Mouse (Mus musculus): ENCODE data around the gene 1700028K03Rik. TPM values are rescaled to one million over a fixed set of nuclear protein-coding genes. Genes with fewer than 3 reads are reported as not detected.

Gene 1700028K03Rik
- total and polyA plus RNA-seq, 3 experiments, result 0.23 TPM; not detected in 2

DNA sequence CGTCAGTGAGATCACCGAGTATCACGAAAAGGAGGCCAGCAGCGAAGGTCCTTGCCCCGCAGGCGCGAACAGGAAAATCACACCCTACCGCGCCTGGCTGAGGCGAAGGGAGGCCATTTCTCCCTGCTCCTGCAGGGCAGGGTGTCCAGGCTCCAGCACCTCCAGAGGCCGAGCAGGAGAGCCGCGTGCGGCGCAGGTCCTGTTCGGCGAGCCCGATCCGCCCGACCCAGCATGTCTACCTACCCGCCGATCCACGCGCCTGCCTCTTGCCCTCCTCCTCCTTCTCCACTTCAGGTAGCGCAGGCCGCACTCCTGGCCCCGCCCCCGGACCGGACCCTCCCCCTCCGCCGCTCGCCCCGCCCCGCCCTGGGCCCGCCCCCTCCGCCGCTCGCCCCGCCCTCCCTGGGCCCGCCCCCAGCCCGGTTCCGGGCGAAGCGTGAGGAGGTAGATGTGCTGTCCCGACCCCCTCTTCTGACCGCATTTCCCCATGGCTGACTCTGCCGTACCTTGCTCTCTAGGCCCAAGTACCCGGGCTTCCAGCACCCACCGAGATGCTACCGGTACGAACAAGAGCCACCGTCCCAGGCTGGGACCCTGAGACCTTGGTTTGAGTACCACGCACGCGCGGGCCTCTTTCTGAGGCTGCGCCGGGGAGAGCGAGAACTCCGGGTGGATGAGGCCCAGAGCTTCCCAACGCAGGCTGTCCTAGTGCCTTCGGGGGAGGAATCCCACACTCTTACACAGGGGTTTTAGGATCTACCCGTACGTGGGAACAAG is 63.0 kb downstream of the 1700028K03Rik start, which contains the start of the genes Rpap2 and Glmn:
TSS of gene Rpap2 (plus strand) at position 73 of the 777 bp plus-strand sequence.
TSS of gene Glmn (minus strand) at position 588 of the 777 bp plus-strand sequence.
- H3K27ac ChIP-seq, result peak within 1 kb of the TSS; percentile 75
- H3K9ac ChIP-seq (ENCODE audit: low read depth, low read length), result peak within 1 kb of the TSS; percentile 95
- WGBS, result under 1% methylated on average over 50 of the region's 64 CpGs
- H3K4me1 ChIP-seq (ENCODE audit: control insufficient read depth, insufficient read depth, low read length), result no peaks in the 10 kb centered on the region; the same call in 1 of the 2 replicates
- intact Hi-C loops (cut with DNase I), result loop anchor here (5.0 to 10.0 kb wide), 2 partner anchors 160 to 733 kb away; partner anchors contain the start of gene Btbd8
- peak; percentile 83 for TF ChIP-seq POLR2A (IDR thresholded peaks at IDR 0.05; ENCODE audit: insufficient read depth, low read depth, low read length)
- TF ChIP-seq CTCF (IDR thresholded peaks at IDR 0.05), result peak; percentile 34
- TF ChIP-seq EP300 (IDR thresholded peaks at IDR 0.05; ENCODE audit: insufficient read depth, low read depth, low read length), result no peak
- DNase-seq, result peak; percentile 90
- no peaks in the 10 kb centered on the region for H3K79me2 ChIP-seq (replicated peaks; ENCODE audit: control insufficient read depth, insufficient read depth, low read length)
- H3K27me3 ChIP-seq (ENCODE audit: control insufficient read depth, insufficient read depth, low read length), result no peaks in the 10 kb centered on the region
- H3K36me3 ChIP-seq (ENCODE audit: control insufficient read depth, insufficient read depth, low read length), result no peaks in the 10 kb centered on the region
- peak within 1 kb of the TSS; percentile 98 for H3K4me3 ChIP-seq

DNA sequence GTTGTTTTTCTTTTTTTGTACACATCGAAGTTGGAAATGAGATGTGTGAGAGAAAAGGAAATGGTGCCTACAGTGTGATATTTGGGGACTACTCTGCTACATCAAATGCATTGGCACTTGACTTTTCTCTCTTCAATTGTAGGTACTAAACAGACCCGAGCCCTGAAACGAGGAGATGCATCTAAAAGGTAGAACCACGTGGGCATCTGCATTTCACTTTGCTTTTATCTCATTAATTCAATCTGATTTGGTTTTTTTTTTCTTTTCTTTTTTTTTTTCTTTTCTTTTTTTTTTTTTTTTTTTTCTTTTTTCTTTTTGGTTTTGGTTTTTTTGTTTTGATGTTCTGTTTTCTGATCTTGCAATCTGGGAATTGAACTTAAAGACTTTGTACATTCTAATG is 63.9 kb downstream of the 1700028K03Rik start:
- Histone ChIP-seq H3K4me3 (no peak overlapping the region; the same call in 1 of the 2 replicates), H3K27me3 (ENCODE audit: control insufficient read depth, insufficient read depth, low read length) (no peaks in the 10 kb centered on the region), H3K36me3 (ENCODE audit: control insufficient read depth, insufficient read depth, low read length) (no peaks in the 10 kb centered on the region), H3K4me1 (ENCODE audit: control insufficient read depth, insufficient read depth, low read length) (no peaks in the 10 kb centered on the region; the same call in 1 of the 2 replicates), H3K9ac (ENCODE audit: low read depth, low read length) (no peak overlapping the region), H3K27ac (no peak overlapping the region), H3K79me2 (replicated peaks; ENCODE audit: control insufficient read depth, insufficient read depth, low read length) (no peaks in the 10 kb centered on the region)
- intact Hi-C loops (cut with DNase I), result loop anchor here (5.0 to 10.0 kb wide), 2 partner anchors 161 to 734 kb away; partner anchors contain the start of gene Btbd8
- TF ChIP-seq POLR2A (IDR thresholded peaks at IDR 0.05; ENCODE audit: insufficient read depth, low read depth, low read length) (no peak), CTCF (IDR thresholded peaks at IDR 0.05) (no peak), EP300 (IDR thresholded peaks at IDR 0.05; ENCODE audit: insufficient read depth, low read depth, low read length) (no peak)
- no peak for DNase-seq
- WGBS, result 36% methylated on average over 4 of the region's 4 CpGs

Other genes with a start within 250 kb of the 1700028K03Rik start
- gene Tgfbr3, start 245.1 kb upstream of the 1700028K03Rik start, total RNA-seq (2021), result 10 to 100 TPM; 41.2 to 47.6 TPM
- gene Tgfbr3, start 245.1 kb upstream of the 1700028K03Rik start, polyA plus RNA-seq (2012; rRNA removed), result 27.2 and 32.6 TPM in 2 replicates
- under 1 TPM; 0.30 to 0.47 TPM for gene Brdt, start 203.6 kb upstream of the 1700028K03Rik start, total RNA-seq (2021)
- 0.18 and 0.38 TPM in 2 replicates for gene Brdt, start 203.6 kb upstream of the 1700028K03Rik start, polyA plus RNA-seq (2012; rRNA removed)
- under 1 TPM; 0.23 to 0.26 TPM for gene Ephx4, start 132.0 kb upstream of the 1700028K03Rik start, total RNA-seq (2021)
- 0.35 and 0.45 TPM in 2 replicates for gene Ephx4, start 132.0 kb upstream of the 1700028K03Rik start, polyA plus RNA-seq (2012; rRNA removed)
- not detected for gene Lpcat2b, start 103.2 kb upstream of the 1700028K03Rik start, total RNA-seq (2021)
- gene Lpcat2b, start 103.2 kb upstream of the 1700028K03Rik start, polyA plus RNA-seq (2012; rRNA removed), result 0.04 and 0.06 TPM in 2 replicates
- gene Btbd8, start 96.7 kb upstream of the 1700028K03Rik start, total RNA-seq (2021), result 1 to 10 TPM; 5.1 to 5.6 TPM
- 0.90 and 1.2 TPM in 2 replicates for gene Btbd8, start 96.7 kb upstream of the 1700028K03Rik start, polyA plus RNA-seq (2012; rRNA removed)
- gene Gm42669, start 27.1 kb upstream of the 1700028K03Rik start, total RNA-seq (2021), result not detected
- gene Gm42669, start 27.1 kb upstream of the 1700028K03Rik start, polyA plus RNA-seq (2012; rRNA removed), result 0.03 and 0.08 TPM in 2 replicates
- 1 to 10 TPM; 6.6 to 6.8 TPM for gene Rpap2, start 62.7 kb downstream of the 1700028K03Rik start, total RNA-seq (2021)
- gene Rpap2, start 62.7 kb downstream of the 1700028K03Rik start, polyA plus RNA-seq (2012; rRNA removed), result 2.1 and 4.4 TPM in 2 replicates
- gene Glmn, start 63.2 kb downstream of the 1700028K03Rik start, total RNA-seq (2021), result 1 to 10 TPM; 3.1 to 4.1 TPM
- 0.47 and 1.2 TPM in 2 replicates for gene Glmn, start 63.2 kb downstream of the 1700028K03Rik start, polyA plus RNA-seq (2012; rRNA removed)
- gene Gfi1, start 191.3 kb downstream of the 1700028K03Rik start, total RNA-seq (2021), result not detected
- 0.09 and 0.16 TPM in 2 replicates for gene Gfi1, start 191.3 kb downstream of the 1700028K03Rik start, polyA plus RNA-seq (2012; rRNA removed)

Data from heart, adult 2 months (tissue).